15 mouse cellular contexts compared by ENCODE assay signal in genomic region chr8:83309836-83310235, GRCm38 (mm10). TPM values are rescaled to one million over a fixed set of nuclear protein-coding genes. Genes with fewer than 3 reads are reported as not detected.
"Had no signal": no experiment of that assay in that cellular context is flagged by ENCODE, and none has a peak within 500 bp of the region (broad histone marks: within the 10 kb centered on the region; RNA-seq: fewer than 3 reads in every experiment).

No protein-coding gene starts in this region.

- DNase-seq: lung, adult 18-20 months; lung, embryonic 14.5 days; lung, postnatal 10 days; lung, postnatal 4 days; midbrain, embryonic 14.5 days; retina, postnatal 1 day; right cerebral cortex, adult 18-20 months; right cerebral cortex, postnatal 25 days; right cerebral cortex, postnatal 4 days; spleen, adult 18-20 months; thymus, adult 18-20 months; thymus, postnatal 14 days; thymus, postnatal 4 days had no signal

RNA-seq across cellular contexts. Expression of gene Ucp1, which starts 19.7 kb away (rescaled TPM):
- total RNA-seq: megakaryocyte-erythroid progenitor cell, adult 5-6 weeks had no signal

RNA-seq across cellular contexts. Expression of gene Mgat4d, which starts 38.4 kb away (rescaled TPM):
- total RNA-seq: megakaryocyte, adult 5-6 weeks; megakaryocyte-erythroid progenitor cell, adult 5-6 weeks had no signal
